Mouse (Mus musculus) spleen, adult 2 months (tissue): ENCODE data around the gene Pafah1b1.

ENCODE experiments used
- CTCF ChIP-seq: fragments of 200-500 bp; IDR thresholded peaks from 2 replicates; pipeline ENCODE4 v1.5.1; 2011; ENCODE audit warnings: mild to moderate bottlenecking, inconsistent platforms; ENCODE audit not compliant: insufficient read depth, insufficient read length, insufficient replicate concordance; ENCODE audit errors: extremely low read depth
- POLR2A ChIP-seq: fragments of 200-500 bp; IDR thresholded peaks from 2 replicates; pipeline ENCODE4 v1.6.1; 2011; ENCODE audit warnings: low read depth, low read length, inconsistent platforms

GRCm38 (mm10) chr11:74649095-74649646 lies 75.3 kb downstream of the Pafah1b1 start, which contains the start of gene Cluh:
- peak; percentile 22; the same call in 1 of the 2 replicates for TF ChIP-seq POLR2A
- no peak for TF ChIP-seq CTCF
